Comparison of ENCODE assay signal across 7 mouse cellular contexts in genomic region chr19:34345616-34346267, GRCm38 (mm10). TPM values are rescaled to one million over a fixed set of nuclear protein-coding genes. Genes with fewer than 3 reads are reported as not detected.
A peak's percentile ranks its signal among the peaks of the same experiment; 100 is the strongest.
DNase-seq lines count a peak whose midpoint lies in the region; ATAC-seq lines count a peak whose summit lies in the region.

No protein-coding gene starts in this region.

- ATAC-seq in embryonic facial prominence, embryonic 13.5 days (ENCODE audit: insufficient number of reproducible peaks, insufficient read depth, low FRiP score, low TSS enrichment, low read depth) = peak; percentile 75

- peak; percentile 44 for DNase-seq in left cerebral cortex, postnatal 4 days
- DNase-seq in left cerebral cortex, adult 11 months (ENCODE audit: low spot score) = no peak
- peak; percentile 20 for DNase-seq in cerebellum, adult 8-10 months
- peak; percentile 15 for DNase-seq in layer of hippocampus, adult 9-10 months (ENCODE audit: low spot score)
- DNase-seq in urinary bladder, adult 2 months (ENCODE audit: low spot score) = no peak
- no peak for DNase-seq in testis, postnatal 10 days (ENCODE audit: low spot score)

- intact Hi-C loops in left cerebral cortex, postnatal 4 days (cut with DNase I) = loop anchor here (5.0 kb wide), 1 partner anchor 307 kb away; no protein-coding TSS in a partner anchor

- H3K4me3 ChIP-seq in embryonic facial prominence, embryonic 13.5 days = no peak overlapping the region

- peaks cover 21% of the 10 kb centered on the region for H3K4me1 ChIP-seq in embryonic facial prominence, embryonic 13.5 days

- H3K36me3 ChIP-seq in embryonic facial prominence, embryonic 13.5 days = no peaks in the 10 kb centered on the region

- H3K27me3 ChIP-seq in embryonic facial prominence, embryonic 13.5 days = no peaks in the 10 kb centered on the region

- H3K9me3 ChIP-seq in embryonic facial prominence, embryonic 13.5 days = no peaks in the 10 kb centered on the region

- peak overlapping the region; percentile 32 for H3K4me2 ChIP-seq in embryonic facial prominence, embryonic 13.5 days

- H3K27ac ChIP-seq in embryonic facial prominence, embryonic 13.5 days = peak overlapping the region; percentile 90

- whole genome bisulfite sequencing in embryonic facial prominence, embryonic 13.5 days = 12% methylated on average over 8 of the region's 8 CpGs

- H3K9ac ChIP-seq in embryonic facial prominence, embryonic 13.5 days = no peak overlapping the region

RNA-seq across cellular contexts. Expression of gene Fas, which starts 55.3 kb away (rescaled TPM):
- 1 to 10 TPM in 1 of 2 experiments, not detected in 1; 1.2 TPM for total RNA-seq in left cerebral cortex, postnatal 4 days (2021)
- polyA plus RNA-seq in embryonic facial prominence, embryonic 13.5 days (2015; fragmentation: Nextera tagmentation; extraction: Ambion mirVana) = 5.6 and 6.2 TPM in 2 replicates
- polyA plus RNA-seq in urinary bladder, adult 2 months (2012; rRNA removed) = 15.6 and 16.7 TPM in 2 replicates

Comparison
In these comparisons a context has a peak if more than half of its experiments do, and no peak if none do; other contexts are left out.
1. DNase-seq: peak in left cerebral cortex, postnatal 4 days (single experiment), cerebellum, adult 8-10 months (single experiment) and layer of hippocampus, adult 9-10 months (single experiment); none in left cerebral cortex, adult 11 months (single experiment), urinary bladder, adult 2 months (single experiment) and testis, postnatal 10 days (single experiment).